Mouse (Mus musculus) bone marrow, adult 2 months (tissue): ENCODE results near the gene 4930516K23Rik.

ENCODE experiments used
- CTCF ChIP-seq: fragments of 200-500 bp; IDR thresholded peaks from 2 replicates; pipeline ENCODE4 v1.5.1; 2011; ENCODE audit warnings: low read length, control low read depth; ENCODE audit not compliant: control insufficient read depth, insufficient read depth
- POLR2A ChIP-seq: fragments of 200-500 bp; IDR thresholded peaks from 2 replicates; pipeline ENCODE4 v1.6.1; 2011; ENCODE audit warnings: low read depth, mild to moderate bottlenecking, control low read depth, low read length, borderline replicate concordance; ENCODE audit not compliant: control insufficient read depth

DNA sequence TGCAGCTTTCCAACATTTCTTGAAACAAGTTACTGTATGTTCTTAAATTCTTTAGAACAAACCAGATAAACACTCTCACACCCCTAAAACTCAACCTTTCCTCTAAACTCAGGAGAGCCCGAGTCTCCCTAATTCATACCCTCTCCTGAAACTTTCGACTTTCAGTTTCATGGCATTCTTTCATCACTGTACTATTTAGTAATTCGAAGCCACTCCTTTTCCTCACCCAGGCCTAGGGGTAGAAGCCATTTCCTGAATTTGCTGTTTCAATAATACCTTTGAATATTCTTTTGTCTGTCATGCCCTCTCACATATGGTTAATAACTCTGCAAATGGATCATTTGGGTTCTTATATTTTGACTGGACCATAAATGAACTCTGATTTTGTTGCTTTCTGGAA is 34.3 kb downstream of the 4930516K23Rik start:
- TF ChIP-seq POLR2A, result no peak
- no peak for TF ChIP-seq CTCF
